Mouse (Mus musculus) liver, postnatal 0 days (tissue): Measurements from ENCODE around the gene Osmr. TPM values are rescaled to one million over a fixed set of nuclear protein-coding genes. Genes with fewer than 3 reads are reported as not detected.
A peak's percentile ranks its signal among the peaks of the same experiment; 100 is the strongest.

ENCODE experiments used
- ATAC-seq: fragments of 200-750 bp; cut with Nextera tagmentation; 2 replicates; pipeline ENCODE4 v1.8.0; 2017; ENCODE audit warnings: mild to moderate bottlenecking, moderate library complexity
- DNase-seq: peaks from one replicate; pipeline ENCODE4 v3.0.0-alpha.2; 2016
- H3K27ac ChIP-seq: fragments of 300-500 bp; sonication (generic); 2 replicates; pipeline ENCODE4 v1.5.1; 2014; ENCODE audit warnings: antibody characterized with exemption, moderate library complexity, mild to moderate bottlenecking, low read depth
- H3K27me3 ChIP-seq: fragments of 300-500 bp; sonication (generic); 2 replicates; pipeline ENCODE4 v1.6.1; 2014; ENCODE audit warnings: low read length, control low read depth, mixed read lengths; ENCODE audit not compliant: insufficient read depth
- H3K36me3 ChIP-seq: fragments of 300-500 bp; sonication (generic); replicated peaks from 2 replicates; pipeline ENCODE4 v1.6.1; 2014; ENCODE audit warnings: mild to moderate bottlenecking, control low read depth, low read length, moderate library complexity, mixed read lengths; ENCODE audit not compliant: insufficient read depth
- H3K4me1 ChIP-seq: fragments of 300-500 bp; sonication (generic); 2 replicates; pipeline ENCODE4 v1.6.1; 2014; ENCODE audit warnings: antibody characterized with exemption, mild to moderate bottlenecking, control low read depth; ENCODE audit not compliant: insufficient read depth
- H3K4me2 ChIP-seq: fragments of 300-500 bp; sonication (generic); 2 replicates; pipeline ENCODE4 v1.6.1; 2014; ENCODE audit warnings: low read depth, mild to moderate bottlenecking, low read length, moderate library complexity, mixed read lengths
- H3K4me3 ChIP-seq: fragments of 300-500 bp; sonication (generic); 2 replicates; pipeline ENCODE4 v1.5.1; 2014; ENCODE audit warnings: low read depth, low read length
- H3K9ac ChIP-seq: fragments of 300-500 bp; sonication (generic); replicated peaks from 2 replicates; pipeline ENCODE4 v1.6.1; 2014; ENCODE audit warnings: mild to moderate bottlenecking, moderate library complexity
- H3K9me3 ChIP-seq: fragments of 300-500 bp; sonication (generic); 2 replicates; pipeline ENCODE4 v1.6.1; 2016; ENCODE audit warnings: mild to moderate bottlenecking, control low read depth, low read length, mixed read lengths
- CTCF ChIP-seq: sonication (generic); IDR thresholded peaks from 2 replicates; pipeline ENCODE4 v1.5.1; 2016; ENCODE audit warnings: antibody characterized with exemption, low read depth
- EP300 ChIP-seq: IDR thresholded peaks from 2 replicates; pipeline ENCODE4 v1.6.1; 2016; ENCODE audit warnings: antibody characterized with exemption, low read depth, mild to moderate bottlenecking
- WGBS: fragments of 180-500 bp; shearing (Covaris S2); extraction: QIAGEN DNeasy Blood & Tissue Kit; methylation state at CpG from one replicate; pipeline ENCODE4 v1.1.7; 2014; ENCODE audit not compliant: insufficient replicate concordance; 5-methylcytosine and 5-hydroxymethylcytosine counted together
- polyA plus RNA-seq: library from polyadenylated mRNA; unstranded; fragments of >200 nt; fragmentation: Nextera tagmentation; extraction: Ambion mirVana; gene quantifications from 2 replicates; pipeline ENCODE4 v1.2.1, GENCODE M21; 2015

The Osmr gene
- polyA plus RNA-seq: 0.54 and 0.88 TPM in 2 replicates

GRCm38 (mm10) chr15:6874601-6875019 lies at the start of gene Osmr:
Gene Osmr, minus strand, starts transcription at chr15:6874969.
- DNase-seq: no peak
- Histone ChIP-seq H3K4me3 (peak within 1 kb of the TSS; percentile 48), H3K27ac (0 out of 2 replicates have a peak within 1 kb of the TSS, but pooled peaks have one; percentile 34), H3K27me3 (peaks cover 20% of the 10 kb centered on the region), H3K4me2 (peak within 1 kb of the TSS; percentile 68), H3K9ac (peak within 1 kb of the TSS; percentile 48; the same call in 1 of the 2 replicates), H3K36me3 (no peaks in the 10 kb centered on the region), H3K9me3 (no peaks in the 10 kb centered on the region), H3K4me1 (0 out of 2 replicates have a peak, but pooled peaks cover 10% of the 10 kb centered on the region)
- TF ChIP-seq CTCF (no peak), EP300 (no peak)
- 0 out of 2 replicates have a peak, but pooled peaks have one; percentile 33 for ATAC-seq
- WGBS: 13% methylated on average over 16 of the region's 16 CpGs

GRCm38 (mm10) chr15:6919406-6919805 lies 44.6 kb upstream of the Osmr start:
- Histone ChIP-seq H3K4me1 (no peaks in the 10 kb centered on the region), H3K27me3 (no peaks in the 10 kb centered on the region), H3K9ac (no peak overlapping the region), H3K27ac (no peak overlapping the region), H3K9me3 (no peaks in the 10 kb centered on the region), H3K4me3 (no peak overlapping the region), H3K36me3 (no peaks in the 10 kb centered on the region), H3K4me2 (no peak overlapping the region)
- TF ChIP-seq EP300 (no peak), CTCF (no peak)
- no peak for ATAC-seq
- WGBS: 65% methylated on average over 6 of the region's 6 CpGs
- no peak for DNase-seq

DNA sequence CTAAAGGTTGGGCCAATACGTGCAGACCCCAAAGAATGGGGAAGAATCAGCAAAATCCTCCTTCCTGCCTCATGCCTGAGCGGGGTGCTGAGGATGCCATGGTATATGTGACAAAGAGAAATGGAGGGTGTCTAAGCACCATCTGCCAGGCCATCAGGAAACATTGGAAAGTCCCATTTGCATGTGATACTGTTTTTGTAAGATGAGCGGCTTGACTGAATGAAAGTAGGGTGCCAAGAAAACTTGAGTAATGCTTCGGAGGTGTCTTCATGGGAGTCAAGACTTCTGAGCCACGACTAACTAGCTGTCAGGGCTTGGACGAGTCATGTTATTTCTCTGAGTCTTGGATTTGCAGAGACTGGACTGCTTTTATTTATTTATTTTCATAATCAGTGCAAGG lies 39.4 kb upstream of the Osmr start:
- H3K27ac ChIP-seq: no peak overlapping the region
- no peaks in the 10 kb centered on the region for H3K9me3 ChIP-seq
- no peak overlapping the region for H3K4me2 ChIP-seq
- 75% methylated on average over 6 of the region's 6 CpGs for WGBS
- H3K9ac ChIP-seq: no peak overlapping the region
- TF ChIP-seq EP300 (no peak), CTCF (no peak)
- H3K36me3 ChIP-seq: no peaks in the 10 kb centered on the region
- no peak for ATAC-seq
- no peak overlapping the region for H3K4me3 ChIP-seq
- DNase-seq: no peak
- H3K27me3 ChIP-seq: no peaks in the 10 kb centered on the region
- H3K4me1 ChIP-seq: no peaks in the 10 kb centered on the region

DNA sequence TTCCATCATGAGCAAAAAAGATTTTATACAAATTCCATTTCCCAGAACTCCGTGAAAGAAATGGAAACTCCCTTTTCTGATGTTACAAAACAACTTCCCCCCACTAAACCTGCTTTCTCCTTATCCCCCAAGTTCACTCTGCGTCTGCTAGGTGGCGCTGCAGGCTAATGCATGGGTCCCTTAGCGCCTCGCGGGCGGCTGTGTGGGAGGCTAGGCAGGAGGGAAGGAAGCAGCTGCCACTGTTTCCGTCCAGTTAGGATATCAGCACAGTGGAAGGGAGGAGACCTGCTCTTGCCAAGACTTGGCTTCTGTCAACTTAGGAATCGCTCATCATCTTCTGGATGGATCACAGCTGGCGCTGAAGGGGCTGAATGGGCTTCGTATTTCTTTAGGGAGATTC lies 34.9 kb upstream of the Osmr start:
- ATAC-seq (peak; percentile 87), DNase-seq (peak; percentile 88)
- no peak overlapping the region for H3K4me2 ChIP-seq
- no peaks in the 10 kb centered on the region for H3K36me3 ChIP-seq
- peaks cover 3% of the 10 kb centered on the region; the same call in 1 of the 2 replicates for H3K27me3 ChIP-seq
- peak; percentile 97 for TF ChIP-seq CTCF
- peak; percentile 15; the same call in 1 of the 2 replicates for TF ChIP-seq EP300
- 4% methylated on average over 11 of the region's 11 CpGs for WGBS
- H3K27ac ChIP-seq: no peak overlapping the region
- H3K4me3 ChIP-seq: no peak overlapping the region
- no peaks in the 10 kb centered on the region for H3K4me1 ChIP-seq
- no peak overlapping the region for H3K9ac ChIP-seq
- H3K9me3 ChIP-seq: no peaks in the 10 kb centered on the region

GRCm38 (mm10) chr15:6909084-6909483 lies 34.3 kb upstream of the Osmr start:
- Histone ChIP-seq H3K4me3 (no peak overlapping the region), H3K36me3 (no peaks in the 10 kb centered on the region), H3K9me3 (no peaks in the 10 kb centered on the region), H3K4me2 (no peak overlapping the region), H3K9ac (no peak overlapping the region), H3K4me1 (no peaks in the 10 kb centered on the region), H3K27me3 (peaks cover 3% of the 10 kb centered on the region; the same call in 1 of the 2 replicates), H3K27ac (no peak overlapping the region)
- DNase-seq (no peak), ATAC-seq (no peak)
- TF ChIP-seq EP300: no peak
- TF ChIP-seq CTCF: no peak
- WGBS: 54% methylated on average over 14 of the region's 14 CpGs

DNA sequence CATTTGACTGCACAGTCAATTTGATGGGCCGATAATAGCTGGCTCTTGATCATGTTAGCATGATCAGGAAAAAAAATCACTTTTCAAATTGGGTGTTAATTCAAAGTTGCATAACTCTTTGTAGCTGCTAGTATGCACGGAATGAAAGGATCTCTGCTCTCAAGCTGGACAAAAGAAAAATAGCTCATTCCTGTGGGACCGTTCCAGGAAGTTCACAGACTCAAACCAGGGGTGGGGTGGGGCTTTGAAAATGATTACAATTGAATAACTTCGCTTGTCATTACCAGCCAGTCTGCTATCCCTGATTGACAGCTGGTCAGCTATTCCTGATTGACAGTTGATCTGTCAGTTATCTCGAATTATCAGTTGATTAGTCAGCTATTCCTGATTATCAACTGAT lies 33.8 kb upstream of the Osmr start:
- Histone ChIP-seq H3K27ac (no peak overlapping the region), H3K36me3 (no peaks in the 10 kb centered on the region), H3K4me2 (no peak overlapping the region), H3K9ac (no peak overlapping the region), H3K4me3 (no peak overlapping the region), H3K4me1 (no peaks in the 10 kb centered on the region), H3K27me3 (peaks cover 3% of the 10 kb centered on the region; the same call in 1 of the 2 replicates), H3K9me3 (no peaks in the 10 kb centered on the region)
- ATAC-seq (no peak), DNase-seq (no peak)
- WGBS: 40% methylated on average over 5 of the region's 5 CpGs
- TF ChIP-seq CTCF (no peak), EP300 (no peak)
